Mouse (Mus musculus): ENCODE data around the gene Lyrm1. TPM values are rescaled to one million over a fixed set of nuclear protein-coding genes. Genes with fewer than 3 reads are reported as not detected.

Lyrm1 gene
- total RNA-seq, 2 experiments from 2014 or later: 9.0 to 9.7 TPM

- intact Hi-C loops (cut with DNase I): no loop called here
- DNase-seq: no peak
Measured at GRCm38 (mm10) chr7:119959491-119959890, 63.8 kb downstream of the Lyrm1 start.

- intact Hi-C loops (cut with DNase I): no loop called here
- DNase-seq: no peak
Measured at GRCm38 (mm10) chr7:119960006-119960405, 64.3 kb downstream of the Lyrm1 start.

GRCm38 (mm10) chr7:119960546-119960945 is 64.9 kb downstream of the Lyrm1 start:
- DNase-seq: no peak
- intact Hi-C loops (cut with DNase I): no loop called here

DNA sequence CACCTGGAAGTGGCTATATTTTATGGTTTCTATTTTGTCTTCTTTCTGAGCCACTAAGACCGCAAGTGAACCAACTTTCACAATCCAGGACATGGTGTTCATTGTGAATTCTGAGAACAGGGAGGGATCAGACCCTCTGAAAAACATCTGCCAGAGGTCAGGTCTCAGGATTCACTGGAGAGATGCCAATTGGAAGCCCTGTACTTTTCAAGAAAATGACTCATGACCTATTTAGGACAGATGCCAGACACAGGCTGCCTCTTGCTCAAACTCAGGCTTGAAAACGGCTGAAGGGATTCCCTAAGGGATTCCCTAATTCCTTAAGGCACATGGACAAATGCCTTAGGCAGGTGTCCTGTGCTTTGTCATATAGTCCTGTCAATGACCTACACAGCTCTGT is 65.4 kb downstream of the Lyrm1 start:
- no peak for DNase-seq
- intact Hi-C loops (cut with DNase I): no loop called here

DNA sequence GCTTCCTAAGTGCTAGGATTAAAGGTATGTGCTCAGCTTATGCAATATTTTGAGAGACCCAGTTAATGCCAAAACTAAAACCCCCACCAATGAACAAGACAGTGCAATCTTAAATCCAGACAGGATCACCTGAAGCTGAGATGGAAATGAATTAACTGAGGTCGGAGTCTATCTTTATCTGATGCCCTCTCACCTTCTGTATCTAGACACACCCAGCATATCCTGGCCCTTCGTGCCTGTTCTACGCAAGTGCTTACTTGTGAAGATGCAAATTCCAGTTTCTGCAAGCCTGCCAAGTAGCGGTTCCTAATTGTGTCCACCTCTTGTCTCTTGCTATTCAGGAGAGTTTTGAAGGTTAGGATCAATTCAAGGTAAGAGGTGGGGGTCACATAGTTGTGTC is 69.5 kb downstream of the Lyrm1 start:
- intact Hi-C loops (cut with DNase I): no loop called here
- no peak for DNase-seq

GRCm38 (mm10) chr7:119965651-119966395 is 70.2 kb downstream of the Lyrm1 start:
- intact Hi-C loops (cut with DNase I): no loop called here
- DNase-seq: no peak

GRCm38 (mm10) chr7:119969320-119969719 is 73.7 kb downstream of the Lyrm1 start:
- no peak for DNase-seq
- intact Hi-C loops (cut with DNase I): no loop called here

DNA sequence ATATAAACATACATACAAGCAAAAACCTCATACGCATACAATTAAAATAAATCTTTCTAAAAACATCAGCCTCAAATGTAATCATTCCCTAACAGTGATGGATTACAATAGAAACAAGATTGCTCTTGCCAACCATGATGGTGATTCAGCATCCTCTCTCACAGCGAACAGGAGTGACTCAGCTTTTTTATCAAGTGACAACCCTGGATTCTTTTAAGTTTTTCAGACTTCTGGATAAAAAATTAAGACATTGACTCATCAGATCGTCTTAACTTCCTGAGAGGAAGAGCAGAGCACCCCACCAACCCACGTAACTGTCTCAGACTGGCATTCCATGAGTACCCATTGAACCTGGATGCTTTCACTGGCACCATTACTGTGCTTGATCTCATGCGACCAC is 78.6 kb downstream of the Lyrm1 start:
- no peak for DNase-seq
- intact Hi-C loops (cut with DNase I): no loop called here

- intact Hi-C loops (cut with DNase I): no loop called here
- peak; percentile 68 for DNase-seq
Measured at GRCm38 (mm10) chr7:119976256-119976655, 80.6 kb downstream of the Lyrm1 start.

DNA sequence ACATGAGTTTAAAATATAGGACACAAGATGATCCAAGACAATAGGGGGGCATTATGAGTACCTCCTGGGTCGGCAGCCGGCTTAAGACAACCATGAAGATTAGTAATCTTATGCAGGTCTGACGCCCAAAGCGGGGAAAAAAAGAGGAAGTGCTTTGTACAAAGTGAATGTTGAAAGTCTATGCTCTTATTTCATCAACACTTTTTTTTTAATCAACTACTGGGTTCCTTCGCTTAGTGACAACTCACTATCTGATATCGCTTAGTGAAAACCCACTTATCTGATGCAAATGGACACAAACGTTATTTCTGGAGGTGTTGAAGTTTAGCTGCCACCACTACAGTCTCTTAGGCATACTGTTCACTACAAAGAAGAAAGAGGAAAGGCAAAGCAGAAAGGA is 81.9 kb downstream of the Lyrm1 start:
- intact Hi-C loops (cut with DNase I): no loop called here
- no peak for DNase-seq

- intact Hi-C loops (cut with DNase I): no loop called here
- no peak for DNase-seq
Measured at GRCm38 (mm10) chr7:119978576-119978975, 82.9 kb downstream of the Lyrm1 start.

DNA sequence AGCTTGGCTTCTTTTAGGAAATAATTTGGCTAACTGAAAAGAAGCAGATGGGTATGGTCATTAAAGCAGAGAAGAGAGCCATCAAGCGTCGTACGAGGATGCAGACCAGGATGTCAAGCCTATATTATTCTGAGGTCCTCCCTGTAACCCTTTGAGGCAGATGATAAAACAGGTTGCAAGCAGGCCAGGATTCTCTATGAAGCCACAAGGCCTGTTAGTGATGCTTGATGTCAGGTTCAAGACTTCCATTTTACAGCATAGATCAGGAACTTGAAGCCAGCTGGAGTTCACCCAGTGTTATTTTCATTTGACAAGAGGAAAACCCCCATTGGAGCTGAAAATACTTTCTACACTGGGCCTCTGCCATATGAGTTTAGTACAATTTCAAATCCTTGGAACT is 84.5 kb downstream of the Lyrm1 start:
- intact Hi-C loops (cut with DNase I): no loop called here
- DNase-seq: no peak

GRCm38 (mm10) chr7:119985279-119985912 is 89.7 kb downstream of the Lyrm1 start:
- no peak for DNase-seq
- intact Hi-C loops (cut with DNase I): no loop called here

GRCm38 (mm10) chr7:119997066-119997465 is 101.4 kb downstream of the Lyrm1 start:
- intact Hi-C loops (cut with DNase I): no loop called here
- DNase-seq: no peak

Other genes starting within 250 kb of the Lyrm1 start
- gene Acsm4, start 205.8 kb upstream of the Lyrm1 start, total RNA-seq (2021): not detected
- gene Thumpd1, start 175.1 kb upstream of the Lyrm1 start, total RNA-seq (2021): 10 to 100 TPM; 51.0 to 54.0 TPM
- gene Acsm3, start 134.9 kb upstream of the Lyrm1 start, total RNA-seq (2021): not detected
- 1 to 10 TPM; 7.2 to 7.9 TPM for gene Rexo5, start 101.9 kb upstream of the Lyrm1 start, total RNA-seq (2021)
- 10 to 100 TPM in 1 of 2 experiments, 1 to 10 TPM in 1; 9.2 to 10.2 TPM for gene Eri2, start 101.8 kb upstream of the Lyrm1 start, total RNA-seq (2021)
- gene Dcun1d3, start 437 bp downstream of the Lyrm1 start, total RNA-seq (2021): 10 to 100 TPM; 26.0 to 31.8 TPM
- gene Dnah3, start 199.4 kb downstream of the Lyrm1 start, total RNA-seq (2021): under 1 TPM; 0.34 to 0.52 TPM
- 1 to 10 TPM; 7.0 to 9.1 TPM for gene Tmem159, start 206.5 kb downstream of the Lyrm1 start, total RNA-seq (2021)
- gene Zp2, start 249.4 kb downstream of the Lyrm1 start, total RNA-seq (2021): under 1 TPM; 0.44 TPM

All from left cerebral cortex, postnatal 4 days (tissue).